Mouse (Mus musculus) embryonic facial prominence, embryonic 14.5 days (tissue): ENCODE data around the gene Gtf2ird1. TPM values are rescaled to one million over a fixed set of nuclear protein-coding genes. Genes with fewer than 3 reads are reported as not detected.

Experiments used
- ATAC-seq: fragments of 200-750 bp; cut with Nextera tagmentation; 2 replicates; pipeline ENCODE4 v1.8.0; 2017; ENCODE audit warnings: low read depth, moderate number of reproducible peaks, moderate TSS enrichment
- DNase-seq: peaks from one replicate; pipeline ENCODE4 v3.0.0-alpha.2; 2015; ENCODE audit warnings: low spot score
- H3K27ac ChIP-seq: fragments of 300-500 bp; sonication (generic); replicated peaks from 2 replicates; pipeline ENCODE4 v1.5.1; 2014; ENCODE audit warnings: low read depth, mild to moderate bottlenecking, low read length, moderate library complexity
- H3K27me3 ChIP-seq: fragments of 300-500 bp; sonication (generic); replicated peaks from 2 replicates; pipeline ENCODE4 v1.6.1; 2014; ENCODE audit warnings: low read length; ENCODE audit not compliant: control insufficient read depth, insufficient read depth
- H3K36me3 ChIP-seq: fragments of 300-500 bp; sonication (generic); 2 replicates; pipeline ENCODE4 v1.6.1; 2014; ENCODE audit warnings: low read length, mixed read lengths; ENCODE audit not compliant: control insufficient read depth, insufficient read depth
- H3K4me1 ChIP-seq: fragments of 300-500 bp; sonication (generic); 2 replicates; pipeline ENCODE4 v1.6.1; 2014; ENCODE audit warnings: antibody characterized with exemption, low read length; ENCODE audit not compliant: control insufficient read depth, insufficient read depth
- H3K4me2 ChIP-seq: fragments of 300-500 bp; sonication (generic); 2 replicates; pipeline ENCODE4 v1.6.1; 2014; ENCODE audit warnings: low read depth, mild to moderate bottlenecking, low read length, moderate library complexity, mixed read lengths
- H3K4me3 ChIP-seq: fragments of 300-500 bp; sonication (generic); 2 replicates; pipeline ENCODE4 v1.5.1; 2014; ENCODE audit warnings: low read depth, mild to moderate bottlenecking, low read length
- H3K9ac ChIP-seq: fragments of 300-500 bp; sonication (generic); 2 replicates; pipeline ENCODE4 v1.6.1; 2014; ENCODE audit warnings: low read depth, mild to moderate bottlenecking, low read length, moderate library complexity, mixed read lengths
- H3K9me3 ChIP-seq: fragments of 300-500 bp; sonication (generic); 2 replicates; pipeline ENCODE4 v1.6.1; 2016; ENCODE audit warnings: low read length; ENCODE audit not compliant: control insufficient read depth
- WGBS: fragments of 180-500 bp; shearing (Covaris S2); extraction: QIAGEN DNeasy Blood & Tissue Kit; methylation state at CpG from one replicate; pipeline ENCODE4 v1.1.7; 2014; 5-methylcytosine and 5-hydroxymethylcytosine counted together
- polyA plus RNA-seq: library from polyadenylated mRNA; unstranded; fragments of >200 nt; fragmentation: Nextera tagmentation; extraction: Ambion mirVana; gene quantifications from 2 replicates; pipeline ENCODE4 v1.2.1, GENCODE M21; 2014

The Gtf2ird1 gene
- polyA plus RNA-seq, 1 experiment from 2014 or later: 80.3 TPM

DNA sequence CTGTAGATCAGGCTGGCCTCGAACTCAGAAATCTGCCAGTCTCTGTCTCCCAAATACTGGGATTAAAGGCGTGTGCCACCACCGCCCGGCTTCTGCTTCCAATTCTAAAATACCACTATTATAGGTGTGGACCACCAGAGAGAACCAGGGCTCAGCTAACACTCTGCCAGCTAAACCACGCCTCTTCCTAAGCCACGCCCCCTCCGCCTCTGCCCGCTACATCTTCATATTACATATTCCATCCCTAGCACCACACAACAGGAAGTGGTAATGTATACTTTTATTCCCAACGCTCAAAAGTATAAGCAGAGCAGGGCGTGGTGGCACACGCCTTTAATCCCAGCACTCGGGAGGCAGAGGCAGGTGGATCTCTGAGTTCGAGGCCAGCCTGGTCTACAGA lies 133.2 kb downstream of the Gtf2ird1 start:
- peaks cover 3% of the 10 kb centered on the region; the same call in 1 of the 2 replicates for H3K4me1 ChIP-seq
- ATAC-seq: no peak
- no peaks in the 10 kb centered on the region for H3K27me3 ChIP-seq
- no peaks in the 10 kb centered on the region for H3K36me3 ChIP-seq
- 84% methylated on average over 13 of the region's 13 CpGs for WGBS
- H3K4me2 ChIP-seq: no peak overlapping the region
- no peak overlapping the region for H3K4me3 ChIP-seq
- no peak for DNase-seq
- H3K9me3 ChIP-seq: no peaks in the 10 kb centered on the region
- no peak overlapping the region for H3K9ac ChIP-seq
- no peak overlapping the region for H3K27ac ChIP-seq

DNA sequence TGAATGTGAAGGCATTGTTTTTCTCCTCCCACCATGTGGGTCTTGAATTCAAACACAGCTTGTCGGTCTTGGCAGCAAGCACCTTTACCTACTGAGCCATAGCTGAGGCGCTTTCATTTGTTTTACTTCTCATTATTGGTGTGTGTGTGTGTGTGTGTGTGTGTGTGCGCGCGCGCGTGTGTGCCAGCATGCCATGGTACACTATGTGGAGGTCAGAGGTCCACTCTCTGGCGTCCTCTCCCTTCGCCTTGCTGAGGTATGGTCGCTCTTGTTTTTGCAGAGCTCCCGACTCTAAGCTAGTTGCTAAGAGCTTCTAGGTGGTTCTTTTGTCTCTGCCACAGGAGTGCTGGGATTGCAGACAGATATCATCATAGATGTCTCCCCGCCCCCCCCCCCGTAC lies 134.2 kb downstream of the Gtf2ird1 start:
- no peak for DNase-seq
- Histone ChIP-seq H3K27ac (no peak overlapping the region), H3K4me2 (no peak overlapping the region), H3K9me3 (no peaks in the 10 kb centered on the region), H3K4me1 (peaks cover 3% of the 10 kb centered on the region; the same call in 1 of the 2 replicates), H3K9ac (no peak overlapping the region), H3K36me3 (no peaks in the 10 kb centered on the region), H3K27me3 (no peaks in the 10 kb centered on the region), H3K4me3 (no peak overlapping the region)
- WGBS: 78% methylated on average over 13 of the region's 13 CpGs
- ATAC-seq: no peak

DNA sequence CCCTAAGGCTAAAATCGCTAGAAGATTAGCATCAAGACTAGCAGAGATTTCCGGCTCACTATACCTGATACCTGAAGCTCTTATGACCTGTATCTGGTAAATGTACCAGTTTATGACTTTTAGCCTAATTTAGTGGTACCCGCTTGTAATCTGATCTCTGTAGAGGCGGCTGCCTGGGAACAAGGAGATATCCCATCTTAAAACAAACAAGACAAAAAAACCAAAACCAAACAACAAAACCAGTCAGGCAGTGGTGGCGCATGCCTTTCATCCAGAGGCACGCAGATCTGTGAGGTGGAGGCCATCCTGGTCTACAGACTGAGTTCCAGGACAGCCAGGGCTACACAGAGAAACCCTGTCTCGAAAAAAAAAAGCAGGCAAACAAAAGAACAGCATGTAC lies 134.8 kb downstream of the Gtf2ird1 start:
- ATAC-seq: no peak
- Histone ChIP-seq H3K36me3 (no peaks in the 10 kb centered on the region), H3K4me2 (no peak overlapping the region), H3K27me3 (no peaks in the 10 kb centered on the region), H3K4me3 (no peak overlapping the region), H3K27ac (0 out of 2 replicates have a peak overlapping the region, but pooled peaks have one; percentile 3), H3K9me3 (no peaks in the 10 kb centered on the region), H3K9ac (no peak overlapping the region), H3K4me1 (peaks cover 10% of the 10 kb centered on the region)
- DNase-seq: no peak
- WGBS: 47% methylated on average over 7 of the region's 7 CpGs

DNA sequence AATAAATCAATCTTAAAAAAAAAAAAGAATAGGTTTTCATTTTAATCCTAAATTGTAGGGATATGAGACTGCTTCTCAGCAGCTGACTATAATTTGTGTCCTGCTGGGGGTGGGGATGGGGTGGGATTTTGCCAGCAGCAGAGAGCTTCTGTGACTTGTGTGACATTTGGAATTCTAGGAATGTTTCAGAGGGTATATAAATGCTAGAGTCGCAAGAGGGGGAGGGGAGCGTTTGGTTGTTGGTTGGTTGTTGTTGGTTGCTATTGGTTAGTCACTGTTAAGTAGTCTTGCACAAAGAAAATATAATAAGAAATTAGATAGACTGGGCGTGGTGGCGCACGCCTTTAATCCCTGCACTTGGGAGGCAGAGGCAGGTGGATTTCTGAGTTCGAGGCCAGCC lies 137.6 kb downstream of the Gtf2ird1 start:
- no peak overlapping the region for H3K27ac ChIP-seq
- peaks cover 17% of the 10 kb centered on the region for H3K4me1 ChIP-seq
- H3K27me3 ChIP-seq: no peaks in the 10 kb centered on the region
- ATAC-seq (no peak), DNase-seq (no peak)
- H3K4me3 ChIP-seq: no peak overlapping the region
- no peaks in the 10 kb centered on the region for H3K9me3 ChIP-seq
- H3K9ac ChIP-seq: no peak overlapping the region
- no peaks in the 10 kb centered on the region for H3K36me3 ChIP-seq
- whole genome bisulfite sequencing: 77% methylated on average over 6 of the region's 6 CpGs
- no peak overlapping the region for H3K4me2 ChIP-seq

DNA sequence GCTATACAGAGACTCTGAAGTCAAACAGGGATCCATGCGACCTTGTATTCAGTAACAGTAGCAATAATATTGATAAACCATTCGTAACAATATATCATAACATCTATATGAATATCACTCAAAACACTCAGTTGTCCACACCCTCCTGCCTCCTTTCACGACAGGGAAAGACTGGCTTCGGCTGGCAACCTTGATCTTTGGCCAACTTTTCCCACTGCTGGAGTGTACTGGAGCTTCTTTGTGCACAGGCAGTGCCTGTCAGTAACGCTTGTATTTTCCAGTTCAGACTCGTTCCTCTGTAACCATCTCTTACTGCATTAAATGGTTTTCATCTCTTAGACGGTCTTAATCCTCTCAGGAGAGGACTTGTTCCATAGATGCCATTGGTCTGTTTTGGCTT lies 139.8 kb downstream of the Gtf2ird1 start:
- no peak for ATAC-seq
- no peaks in the 10 kb centered on the region for H3K9me3 ChIP-seq
- peak overlapping the region; percentile 100 for H3K27ac ChIP-seq
- no peak overlapping the region for H3K4me3 ChIP-seq
- WGBS: 52% methylated on average over 7 of the region's 7 CpGs
- H3K36me3 ChIP-seq: no peaks in the 10 kb centered on the region
- H3K27me3 ChIP-seq: no peaks in the 10 kb centered on the region
- peaks cover 19% of the 10 kb centered on the region for H3K4me1 ChIP-seq
- DNase-seq: peak; percentile 82
- peak overlapping the region; percentile 86; the same call in 1 of the 2 replicates for H3K4me2 ChIP-seq
- no peak overlapping the region for H3K9ac ChIP-seq

DNA sequence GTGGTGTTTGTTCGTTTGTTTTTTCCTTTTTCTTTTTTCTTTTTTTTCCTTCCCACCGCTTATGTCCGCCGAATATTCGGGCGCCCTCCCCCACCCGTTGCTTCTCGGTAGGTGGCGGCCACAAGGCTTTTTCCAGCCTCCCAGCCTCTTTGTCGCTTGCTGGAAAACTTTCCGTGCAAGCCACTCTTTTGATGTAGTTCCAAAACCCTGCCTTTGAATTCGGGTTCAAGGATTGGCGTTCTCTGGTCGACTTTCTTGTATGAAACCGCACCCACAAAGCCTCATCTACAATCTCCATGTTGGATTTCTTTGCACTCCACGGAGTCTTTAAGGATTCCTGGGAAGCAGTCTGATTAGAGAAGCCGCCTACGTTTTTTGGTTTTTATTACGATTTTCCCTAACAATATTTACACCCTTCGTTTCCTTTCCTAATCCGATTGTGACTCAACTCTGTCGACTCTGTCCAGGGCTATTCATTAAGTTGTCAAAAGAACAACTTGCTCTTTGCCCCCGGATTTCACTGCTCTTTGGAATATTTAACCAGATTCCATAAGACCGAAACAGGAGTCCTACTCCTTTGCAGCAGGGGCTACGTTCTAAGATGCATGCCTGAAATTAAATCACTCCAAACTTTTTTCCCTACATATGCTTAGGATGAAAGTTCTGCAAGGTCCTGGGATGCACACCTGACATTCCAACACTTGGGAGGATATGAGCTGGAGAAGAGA lies 140.7 kb downstream of the Gtf2ird1 start:
- Histone ChIP-seq H3K4me1 (peaks cover 24% of the 10 kb centered on the region), H3K27ac (peak overlapping the region; percentile 100), H3K4me2 (peak overlapping the region; percentile 86), H3K9ac (peak overlapping the region; percentile 80), H3K36me3 (peaks cover 8% of the 10 kb centered on the region), H3K9me3 (no peaks in the 10 kb centered on the region), H3K27me3 (no peaks in the 10 kb centered on the region), H3K4me3 (peak overlapping the region; percentile 78)
- DNase-seq (peak; percentile 92), ATAC-seq (no peak)
- under 1% methylated on average over 25 of the region's 25 CpGs for WGBS

DNA sequence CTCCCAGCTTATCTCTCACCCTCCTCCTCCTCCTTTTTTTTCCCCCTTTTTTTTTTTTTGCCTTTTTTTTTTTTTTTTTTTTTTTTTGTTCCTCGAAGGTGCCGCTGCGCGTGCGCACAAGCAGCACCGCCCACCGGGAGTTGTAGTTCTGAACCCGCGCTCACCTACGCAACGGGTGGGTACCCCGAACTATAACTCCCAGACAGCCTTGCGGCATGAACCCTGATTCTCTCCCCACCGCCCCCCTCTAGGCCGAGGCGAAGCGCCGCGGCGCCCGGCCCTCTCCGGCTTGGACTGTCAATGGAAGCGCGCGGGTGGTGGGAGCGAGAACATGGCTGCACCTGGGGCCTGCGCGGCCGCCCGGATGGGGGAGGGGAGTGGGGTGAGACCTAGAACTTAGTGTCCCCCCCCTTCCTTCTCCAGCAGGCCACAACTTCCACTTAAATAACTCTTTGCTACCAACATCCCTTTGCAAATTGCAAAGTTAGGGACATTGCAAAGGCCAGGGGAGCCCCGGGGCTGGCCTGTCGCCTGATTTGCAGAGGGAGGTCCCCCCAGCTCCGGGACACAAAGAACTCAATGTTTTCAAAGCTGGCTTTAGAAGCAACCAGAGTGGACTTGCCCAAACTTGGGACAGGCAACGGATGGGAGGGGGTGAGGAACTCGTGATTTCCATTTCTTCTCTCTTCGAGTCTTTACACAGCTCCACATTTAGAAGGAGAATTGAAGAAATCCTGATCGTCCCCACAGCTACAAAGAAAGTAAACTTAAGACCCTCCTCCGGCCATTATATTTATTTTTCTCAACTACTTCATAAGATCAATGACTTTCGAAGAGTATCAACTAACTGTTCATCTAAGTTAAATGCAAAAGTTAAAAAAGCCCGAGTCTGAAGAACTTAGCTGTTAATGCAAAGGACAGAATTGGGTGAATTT lies 141.6 kb downstream of the Gtf2ird1 start, which contains the start of gene Gtf2i:
Gtf2i (minus strand) TSS at position 73 of the 935 bp plus-strand sequence.
- under 1% methylated on average over 40 of the region's 40 CpGs for WGBS
- peak; percentile 93 for ATAC-seq
- H3K4me3 ChIP-seq: peak within 1 kb of the TSS; percentile 78
- H3K27me3 ChIP-seq: no peaks in the 10 kb centered on the region
- H3K4me2 ChIP-seq: peak within 1 kb of the TSS; percentile 86
- peak within 1 kb of the TSS; percentile 100 for H3K9ac ChIP-seq
- peaks cover 24% of the 10 kb centered on the region for H3K4me1 ChIP-seq
- peak; percentile 99 for DNase-seq
- peak within 1 kb of the TSS; percentile 100 for H3K27ac ChIP-seq
- no peaks in the 10 kb centered on the region for H3K9me3 ChIP-seq
- H3K36me3 ChIP-seq: peaks cover 16% of the 10 kb centered on the region

DNA sequence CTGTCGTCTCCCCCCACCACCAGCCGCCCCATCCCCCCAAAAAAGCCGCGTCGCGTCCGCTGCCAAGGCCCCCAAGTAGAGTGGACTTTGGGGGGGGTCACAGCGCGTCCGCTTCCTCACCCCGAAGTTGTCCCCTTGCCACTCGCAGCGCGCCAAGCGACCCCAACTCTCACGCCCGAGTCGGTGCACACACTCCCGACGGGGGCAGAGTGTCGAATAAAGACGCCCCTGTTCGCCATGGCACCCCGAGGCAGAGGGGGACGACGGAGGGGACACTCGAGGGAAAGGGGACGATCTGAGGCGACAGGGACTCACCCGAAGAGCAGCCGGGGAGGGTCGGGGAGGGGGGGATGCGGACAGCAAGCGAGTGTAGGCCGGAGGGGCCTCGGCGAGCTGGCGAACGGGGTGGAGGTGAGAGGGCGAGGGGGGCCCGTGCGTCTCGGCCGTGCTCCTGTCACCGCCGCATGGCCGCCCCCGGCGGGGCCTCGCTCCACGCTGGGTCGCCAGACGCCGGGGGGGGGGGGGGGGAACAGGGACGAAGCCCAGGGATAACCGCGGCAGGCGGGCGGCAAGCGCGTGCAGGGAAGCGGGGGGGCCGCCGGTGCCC lies 142.3 kb downstream of the Gtf2ird1 start:
- Histone ChIP-seq H3K36me3 (peaks cover 24% of the 10 kb centered on the region), H3K4me3 (peak overlapping the region; percentile 78), H3K27ac (peak overlapping the region; percentile 100), H3K9me3 (no peaks in the 10 kb centered on the region), H3K4me1 (peaks cover 24% of the 10 kb centered on the region), H3K4me2 (peak overlapping the region; percentile 86), H3K27me3 (no peaks in the 10 kb centered on the region), H3K9ac (peak overlapping the region; percentile 100)
- DNase-seq (no peak), ATAC-seq (peak; percentile 12)
- WGBS: under 1% methylated on average over 27 of the region's 64 CpGs
